Mouse (Mus musculus): ENCODE results near the gene Gpr179. TPM values are rescaled to one million over a fixed set of nuclear protein-coding genes. Genes with fewer than 3 reads are reported as not detected.
"Not testable (repeated sequence)": the region's sequence is repeated elsewhere in the genome, so short reads cannot be mapped to it uniquely, and the experiment has no call there.

The Gpr179 gene
- polyA plus RNA-seq, 1 experiment from 2014 or later: 0.70 TPM

DNA sequence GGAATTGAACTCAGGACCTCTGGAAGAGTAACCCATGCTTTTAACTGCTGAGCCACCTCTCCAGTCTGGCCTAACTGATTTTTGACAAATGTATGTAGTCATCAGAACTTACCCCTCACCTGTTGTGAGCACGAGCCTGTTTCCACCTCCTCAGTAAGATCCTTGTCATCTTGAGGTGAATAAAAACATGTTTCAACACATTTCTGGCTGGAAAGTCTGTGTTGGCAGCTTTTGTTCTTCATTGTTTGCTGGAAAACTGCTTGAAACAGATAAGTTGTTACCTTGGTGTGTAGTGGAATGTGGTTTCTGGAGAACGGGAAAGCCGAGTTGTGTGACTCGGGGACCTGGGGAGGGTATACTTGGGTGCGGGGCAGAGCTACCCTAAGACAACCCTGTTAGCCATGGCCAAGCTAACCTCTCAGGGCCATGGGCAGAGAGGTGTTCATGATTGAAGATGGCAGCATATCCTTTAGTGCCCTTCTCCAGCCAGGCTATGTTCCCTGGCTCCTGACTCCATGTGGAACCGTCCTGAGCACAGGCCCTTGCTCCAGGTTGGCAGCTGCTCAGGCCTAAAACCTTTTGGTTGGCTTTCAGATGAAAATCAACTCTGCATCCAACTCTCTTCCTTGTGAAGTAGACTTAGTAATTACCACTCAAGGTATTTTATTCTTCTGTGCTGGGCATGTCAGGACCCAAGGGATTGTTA is 20.4 kb upstream of the Gpr179 start:
- ATAC-seq (replicated peaks): no peak
- Histone ChIP-seq H3K4me3 (no peak overlapping the region), H3K36me3 (replicated peaks) (peaks cover 12% of the 10 kb centered on the region), H3K9me3 (no peaks in the 10 kb centered on the region), H3K4me1 (peaks cover 12% of the 10 kb centered on the region), H3K9ac (no peak overlapping the region), H3K4me2 (no peak overlapping the region), H3K27me3 (replicated peaks) (no peaks in the 10 kb centered on the region), H3K27ac (no peak overlapping the region)
- WGBS: 92% methylated on average over 6 of the region's 6 CpGs

- Histone ChIP-seq H3K9ac (no peak overlapping the region), H3K27me3 (replicated peaks) (no peaks in the 10 kb centered on the region), H3K36me3 (replicated peaks) (peaks cover 6% of the 10 kb centered on the region), H3K9me3 (no peaks in the 10 kb centered on the region), H3K4me2 (no peak overlapping the region), H3K27ac (no peak overlapping the region), H3K4me3 (no peak overlapping the region), H3K4me1 (peaks cover 20% of the 10 kb centered on the region)
- WGBS: 67% methylated on average over 7 of the region's 7 CpGs
- no peak for ATAC-seq (replicated peaks)
These were observed 18.6 kb upstream of the Gpr179 start for GRCm38 (mm10) chr11:97370329-97371091.

- no peak for ATAC-seq (replicated peaks)
- WGBS: 80% methylated on average over 5 of the region's 5 CpGs
- Histone ChIP-seq H3K4me2 (no peak overlapping the region), H3K9ac (no peak overlapping the region; the same call in 1 of the 2 replicates), H3K27ac (no peak overlapping the region), H3K4me3 (no peak overlapping the region), H3K27me3 (replicated peaks) (no peaks in the 10 kb centered on the region), H3K4me1 (peaks cover 40% of the 10 kb centered on the region), H3K36me3 (replicated peaks) (no peaks in the 10 kb centered on the region), H3K9me3 (no peaks in the 10 kb centered on the region)
These were observed 16.6 kb upstream of the Gpr179 start for GRCm38 (mm10) chr11:97368501-97368900.

DNA sequence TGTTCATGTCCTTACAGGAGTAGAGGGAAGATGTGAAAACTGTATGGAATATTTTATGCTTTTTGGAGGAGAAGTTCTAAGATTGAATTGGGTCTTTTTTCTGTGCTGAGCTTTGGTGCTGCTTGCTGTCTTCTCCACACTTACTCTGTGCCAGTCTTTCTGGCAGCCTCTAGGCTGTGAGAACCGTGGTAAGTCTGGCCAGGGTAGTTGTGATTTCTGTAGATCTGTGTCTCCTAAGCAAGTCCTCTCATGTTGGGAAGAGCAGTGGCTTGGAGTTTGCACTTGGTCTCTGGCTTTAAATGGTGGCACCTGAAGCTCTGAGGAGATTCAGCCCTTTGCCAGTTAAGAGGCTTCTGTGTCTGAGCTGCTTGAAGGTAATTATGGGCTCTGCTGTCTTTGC is 13.7 kb upstream of the Gpr179 start:
- peaks cover 38% of the 10 kb centered on the region for H3K4me1 ChIP-seq
- H3K9me3 ChIP-seq: no peaks in the 10 kb centered on the region
- no peak for ATAC-seq (replicated peaks)
- peak overlapping the region; percentile 95; the same call in 1 of the 2 replicates for H3K4me3 ChIP-seq
- 56% methylated on average over 1 of the region's 1 CpGs for WGBS
- no peak overlapping the region for H3K27ac ChIP-seq
- no peaks in the 10 kb centered on the region for H3K27me3 ChIP-seq (replicated peaks)
- no peaks in the 10 kb centered on the region for H3K36me3 ChIP-seq (replicated peaks)
- peak overlapping the region; percentile 94 for H3K4me2 ChIP-seq
- peak overlapping the region; percentile 30; the same call in 1 of the 2 replicates for H3K9ac ChIP-seq

DNA sequence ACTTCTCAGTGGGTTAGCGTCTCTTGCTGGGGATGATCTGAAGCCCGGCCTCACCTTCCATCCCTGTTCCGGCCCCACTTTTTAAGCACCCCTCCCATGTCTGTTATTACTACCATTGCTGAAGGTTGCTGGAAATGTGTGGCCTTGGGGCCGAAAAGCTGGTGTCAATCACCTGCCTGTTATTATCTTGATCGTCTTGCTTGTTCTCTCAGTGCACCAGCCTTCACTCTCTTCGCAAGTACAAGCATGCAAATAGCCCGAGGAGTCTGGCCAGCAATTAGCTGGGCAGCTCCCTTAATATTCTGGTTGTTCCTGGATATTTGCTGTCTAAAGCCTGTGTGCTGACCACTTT is 11.7 kb upstream of the Gpr179 start:
- Histone ChIP-seq H3K4me1 (peaks cover 32% of the 10 kb centered on the region), H3K4me3 (peak overlapping the region; percentile 95), H3K9me3 (no peaks in the 10 kb centered on the region), H3K27me3 (replicated peaks) (no peaks in the 10 kb centered on the region), H3K36me3 (replicated peaks) (no peaks in the 10 kb centered on the region), H3K27ac (no peak overlapping the region), H3K4me2 (peak overlapping the region; percentile 94), H3K9ac (peak overlapping the region; percentile 97)
- under 1% methylated on average over 7 of the region's 7 CpGs for WGBS
- no peak for ATAC-seq (replicated peaks)

DNA sequence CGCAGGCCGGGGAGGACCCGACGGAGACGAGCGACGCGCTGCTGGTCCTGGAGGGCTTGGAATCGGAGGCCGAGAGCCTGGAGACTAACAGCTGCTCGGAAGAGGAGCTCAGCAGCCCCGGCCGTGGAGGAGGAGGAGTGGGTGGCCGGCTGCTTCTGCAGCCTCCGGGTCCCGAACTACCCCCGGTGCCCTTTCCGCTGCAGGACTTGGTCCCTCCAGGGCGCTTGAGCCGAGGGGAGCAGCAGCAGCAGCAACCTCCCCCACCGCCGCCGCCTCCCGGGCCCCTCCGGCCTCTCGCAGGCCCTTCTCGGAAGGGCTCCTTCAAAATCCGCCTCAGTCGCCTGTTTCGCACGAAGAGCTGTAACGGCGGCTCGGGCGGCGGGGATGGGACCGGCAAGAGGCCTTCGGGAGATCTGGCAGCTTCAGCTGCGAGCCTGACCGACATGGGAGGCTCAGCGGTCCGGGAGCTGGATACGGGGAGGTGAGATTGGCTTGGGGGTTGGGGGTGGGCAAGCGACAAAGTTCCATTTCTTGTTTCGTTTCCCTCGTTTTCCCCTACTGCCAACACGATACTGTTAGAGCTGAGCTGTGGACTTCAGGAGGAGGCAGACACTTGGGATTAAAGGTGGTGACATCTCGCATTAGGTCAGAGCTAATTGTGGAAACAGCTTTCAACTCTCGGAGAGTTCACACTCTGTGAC is 11.2 kb upstream of the Gpr179 start:
- Histone ChIP-seq H3K36me3 (replicated peaks) (no peaks in the 10 kb centered on the region), H3K9me3 (no peaks in the 10 kb centered on the region), H3K27me3 (replicated peaks) (no peaks in the 10 kb centered on the region), H3K4me2 (peak overlapping the region; percentile 94), H3K9ac (peak overlapping the region; percentile 97), H3K4me3 (peak overlapping the region; percentile 95), H3K27ac (peak overlapping the region; percentile 87), H3K4me1 (peaks cover 31% of the 10 kb centered on the region)
- WGBS: under 1% methylated on average over 49 of the region's 49 CpGs
- no peak for ATAC-seq (replicated peaks)

DNA sequence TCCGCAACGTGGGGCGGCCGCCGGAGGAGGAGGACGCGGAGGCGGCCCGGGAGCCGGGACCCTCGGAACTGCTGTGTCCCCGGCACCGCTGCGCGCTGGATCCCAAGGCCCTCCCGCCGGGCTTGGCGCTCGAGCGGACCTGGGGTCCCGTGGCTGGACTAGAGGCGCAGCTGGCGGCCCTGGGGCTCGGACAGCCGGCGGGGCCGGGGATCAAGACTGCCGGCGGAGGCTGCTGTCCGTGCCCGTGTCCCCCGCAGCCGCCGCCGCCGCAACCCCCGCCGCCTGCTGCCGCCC is 10.7 kb upstream of the Gpr179 start:
- peak overlapping the region; percentile 95 for H3K4me3 ChIP-seq
- WGBS: 0% methylated on average over 37 of the region's 39 CpGs
- peak; percentile 65; the same call in 1 of the 2 replicates for ATAC-seq (replicated peaks)
- no peaks in the 10 kb centered on the region for H3K36me3 ChIP-seq (replicated peaks)
- H3K9ac ChIP-seq: peak overlapping the region; percentile 97
- H3K27ac ChIP-seq: peak overlapping the region; percentile 87
- H3K9me3 ChIP-seq: no peaks in the 10 kb centered on the region
- no peaks in the 10 kb centered on the region for H3K27me3 ChIP-seq (replicated peaks)
- peaks cover 29% of the 10 kb centered on the region for H3K4me1 ChIP-seq
- H3K4me2 ChIP-seq: peak overlapping the region; percentile 94

DNA sequence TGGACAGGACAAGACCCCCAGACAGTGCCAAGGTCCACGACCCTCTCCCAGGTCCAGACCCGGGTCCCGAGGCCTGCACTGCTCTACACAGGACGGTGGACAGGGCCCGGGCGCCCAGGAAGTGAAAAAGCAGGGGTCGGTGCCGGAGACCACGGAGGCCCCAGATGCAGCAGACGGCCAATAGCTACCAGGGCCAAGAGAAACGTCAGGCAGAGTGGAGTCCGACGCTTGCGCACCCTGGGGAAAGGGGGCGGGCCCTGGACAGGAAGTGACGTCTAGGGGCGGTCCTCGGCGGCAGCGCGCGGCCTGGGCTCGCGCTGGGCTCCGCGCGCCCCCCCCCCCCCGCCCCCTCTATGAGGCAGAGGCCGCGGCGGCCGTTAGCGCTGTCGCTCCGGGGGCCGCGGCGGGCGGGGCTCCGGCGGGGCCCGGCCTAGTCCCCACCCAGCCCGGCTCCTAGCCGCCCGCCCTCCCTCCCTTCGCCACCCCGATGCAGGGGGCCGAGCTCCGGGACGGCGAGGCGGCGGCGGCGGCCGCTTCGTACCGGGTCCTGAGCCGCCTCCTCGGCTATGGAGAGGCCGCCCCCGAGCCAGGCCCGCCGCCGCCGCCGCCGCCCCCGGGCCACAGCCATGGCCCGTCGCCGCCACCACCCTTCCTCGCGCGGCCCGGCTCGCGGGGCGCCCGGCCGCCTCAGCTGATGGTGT is 10.2 kb upstream of the Gpr179 start, which contains the start of gene Socs7:
Gene Socs7, plus strand, starts transcription at position 604 of the 701 bp plus-strand sequence.
- peak; percentile 98 for ATAC-seq (replicated peaks)
- peak within 1 kb of the TSS; percentile 94 for H3K4me2 ChIP-seq
- H3K36me3 ChIP-seq (replicated peaks): no peaks in the 10 kb centered on the region
- H3K4me3 ChIP-seq: peak within 1 kb of the TSS; percentile 95
- no peaks in the 10 kb centered on the region for H3K9me3 ChIP-seq
- WGBS: under 1% methylated on average over 28 of the region's 81 CpGs
- no peaks in the 10 kb centered on the region for H3K27me3 ChIP-seq (replicated peaks)
- H3K27ac ChIP-seq: peak within 1 kb of the TSS; percentile 87
- H3K4me1 ChIP-seq: peaks cover 29% of the 10 kb centered on the region
- H3K9ac ChIP-seq: peak within 1 kb of the TSS; percentile 97

- not testable (repeated sequence) for H3K27ac ChIP-seq; H3K4me1 ChIP-seq; H3K27me3 ChIP-seq (replicated peaks); H3K9me3 ChIP-seq; H3K4me3 ChIP-seq; H3K36me3 ChIP-seq (replicated peaks); ATAC-seq (replicated peaks); H3K9ac ChIP-seq; H3K4me2 ChIP-seq
- WGBS: 18% methylated on average over 5 of the region's 6 CpGs
These were observed 5.8 kb upstream of the Gpr179 start for GRCm38 (mm10) chr11:97357663-97358062.

DNA sequence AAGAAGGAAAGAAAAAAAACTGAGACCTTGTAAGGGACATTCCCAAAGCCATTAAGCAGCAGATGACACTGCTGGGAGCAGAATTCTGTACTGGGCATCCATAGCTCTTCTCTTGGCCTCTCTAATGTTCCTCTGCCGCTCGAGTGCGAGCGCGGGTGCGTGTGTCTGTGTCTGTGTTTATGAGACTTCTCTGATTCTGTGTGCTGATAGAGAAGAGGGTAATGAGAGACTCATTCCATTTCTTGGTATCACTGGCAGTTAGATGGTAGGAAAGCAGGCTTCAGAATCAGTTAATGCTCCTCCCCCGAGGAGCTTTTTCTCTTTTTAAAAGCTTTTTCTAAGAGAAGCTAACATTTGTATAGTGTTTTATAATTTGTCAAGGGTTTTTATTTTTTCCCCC is 3.4 kb upstream of the Gpr179 start:
- Histone ChIP-seq H3K4me3 (no peak overlapping the region), H3K36me3 (replicated peaks) (no peaks in the 10 kb centered on the region), H3K9me3 (no peaks in the 10 kb centered on the region), H3K9ac (no peak overlapping the region), H3K27me3 (replicated peaks) (no peaks in the 10 kb centered on the region), H3K27ac (no peak overlapping the region), H3K4me1 (peaks cover 16% of the 10 kb centered on the region), H3K4me2 (no peak overlapping the region)
- 92% methylated on average over 7 of the region's 7 CpGs for WGBS
- no peak for ATAC-seq (replicated peaks)

GRCm38 (mm10) chr11:97354646-97355045 is 2.8 kb upstream of the Gpr179 start:
- WGBS: 80% methylated on average over 2 of the region's 2 CpGs
- H3K36me3 ChIP-seq (replicated peaks): no peaks in the 10 kb centered on the region
- H3K27me3 ChIP-seq (replicated peaks): no peaks in the 10 kb centered on the region
- no peak overlapping the region for H3K4me2 ChIP-seq
- no peak overlapping the region for H3K4me3 ChIP-seq
- peaks cover 20% of the 10 kb centered on the region for H3K4me1 ChIP-seq
- no peak overlapping the region for H3K9ac ChIP-seq
- ATAC-seq (replicated peaks): no peak
- no peak overlapping the region for H3K27ac ChIP-seq
- no peaks in the 10 kb centered on the region for H3K9me3 ChIP-seq
